Mouse (Mus musculus) kidney, embryonic 16.5 days (tissue): ENCODE data around the gene Serpina3c. TPM values are rescaled to one million over a fixed set of nuclear protein-coding genes. Genes with fewer than 3 reads are reported as not detected.

Source experiments
- ATAC-seq: fragments of 200-750 bp; cut with Nextera tagmentation; 2 replicates; pipeline ENCODE4 v1.8.0; 2017; ENCODE audit warnings: moderate TSS enrichment; ENCODE audit not compliant: low FRiP score, low TSS enrichment
- H3K27ac ChIP-seq: fragments of 300-500 bp; sonication (generic); 2 replicates; pipeline ENCODE4 v1.5.1; 2014; ENCODE audit warnings: low read length
- H3K27me3 ChIP-seq: fragments of 300-500 bp; sonication (generic); 2 replicates; pipeline ENCODE4 v1.6.1; 2014; ENCODE audit warnings: low read length, control low read depth, mixed read lengths; ENCODE audit not compliant: insufficient read depth
- H3K36me3 ChIP-seq: fragments of 300-500 bp; sonication (generic); 2 replicates; pipeline ENCODE4 v1.6.1; 2014; ENCODE audit warnings: low read length, control low read depth, mixed read lengths; ENCODE audit not compliant: insufficient read depth
- H3K4me1 ChIP-seq: fragments of 300-500 bp; sonication (generic); 2 replicates; pipeline ENCODE4 v1.6.1; 2014; ENCODE audit warnings: low read length, control low read depth, mixed read lengths; ENCODE audit not compliant: insufficient read depth
- H3K4me2 ChIP-seq: fragments of 300-500 bp; sonication (generic); replicated peaks from 2 replicates; pipeline ENCODE4 v1.6.1; 2014; ENCODE audit warnings: low read depth, low read length
- H3K4me3 ChIP-seq: fragments of 300-500 bp; sonication (generic); 2 replicates; pipeline ENCODE4 v1.5.1; 2014; ENCODE audit warnings: mild to moderate bottlenecking, low read length
- H3K9ac ChIP-seq: fragments of 300-500 bp; sonication (generic); replicated peaks from 2 replicates; pipeline ENCODE4 v1.6.1; 2014; ENCODE audit warnings: low read length
- H3K9me3 ChIP-seq: fragments of 300-500 bp; sonication (generic); 2 replicates; pipeline ENCODE4 v1.6.1; 2016; ENCODE audit warnings: low read length, control low read depth
- WGBS: fragments of 180-500 bp; shearing (Covaris S2); extraction: QIAGEN DNeasy Blood & Tissue Kit; methylation state at CpG from one replicate; pipeline ENCODE4 v1.1.7; 2014; 5-methylcytosine and 5-hydroxymethylcytosine counted together
- polyA plus RNA-seq: library from polyadenylated mRNA; unstranded; fragments of >200 nt; fragmentation: Nextera tagmentation; extraction: Ambion mirVana; gene quantifications from 2 replicates; pipeline ENCODE4 v1.2.1, GENCODE M21; 2015

Gene Serpina3c
- not detected in 2 replicates for polyA plus RNA-seq

GRCm38 (mm10) chr12:104153656-104154055 lies at the start of gene Serpina3c:
Gene Serpina3c (minus strand): TSS chr12:104153870.
- H3K27ac ChIP-seq, result no peak within 1 kb of the TSS
- H3K27me3 ChIP-seq, result no peaks in the 10 kb centered on the region
- no peak within 1 kb of the TSS for H3K4me2 ChIP-seq
- H3K9me3 ChIP-seq, result no peaks in the 10 kb centered on the region
- no peaks in the 10 kb centered on the region for H3K36me3 ChIP-seq
- H3K4me1 ChIP-seq, result no peaks in the 10 kb centered on the region
- WGBS, result 93% methylated on average over 2 of the region's 2 CpGs
- H3K9ac ChIP-seq, result no peak within 1 kb of the TSS
- ATAC-seq, result no peak
- H3K4me3 ChIP-seq, result no peak within 1 kb of the TSS

GRCm38 (mm10) chr12:104190852-104191251 lies 37.2 kb upstream of the Serpina3c start:
- Histone ChIP-seq H3K4me1 (no peaks in the 10 kb centered on the region), H3K27ac (no peak overlapping the region), H3K4me2 (no peak overlapping the region), H3K9me3 (no peaks in the 10 kb centered on the region), H3K36me3 (no peaks in the 10 kb centered on the region), H3K27me3 (no peaks in the 10 kb centered on the region), H3K9ac (no peak overlapping the region), H3K4me3 (no peak overlapping the region)
- ATAC-seq, result no peak

- WGBS, result 67% methylated on average over 2 of the region's 2 CpGs
- Histone ChIP-seq H3K9ac (no peak overlapping the region), H3K4me3 (no peak overlapping the region), H3K27ac (no peak overlapping the region), H3K4me2 (no peak overlapping the region), H3K9me3 (no peaks in the 10 kb centered on the region), H3K36me3 (no peaks in the 10 kb centered on the region), H3K27me3 (no peaks in the 10 kb centered on the region), H3K4me1 (no peaks in the 10 kb centered on the region)
- no peak for ATAC-seq
These were observed 35.6 kb upstream of the Serpina3c start for GRCm38 (mm10) chr12:104189246-104189645.

GRCm38 (mm10) chr12:104186041-104186581 lies 32.4 kb upstream of the Serpina3c start:
- WGBS, result 82% methylated on average over 3 of the region's 3 CpGs
- no peak overlapping the region for H3K9ac ChIP-seq
- H3K4me1 ChIP-seq, result no peaks in the 10 kb centered on the region
- no peak overlapping the region for H3K4me2 ChIP-seq
- H3K4me3 ChIP-seq, result no peak overlapping the region
- H3K36me3 ChIP-seq, result no peaks in the 10 kb centered on the region
- H3K9me3 ChIP-seq, result no peaks in the 10 kb centered on the region
- no peaks in the 10 kb centered on the region for H3K27me3 ChIP-seq
- ATAC-seq, result no peak
- H3K27ac ChIP-seq, result no peak overlapping the region

- Histone ChIP-seq H3K4me1 (no peaks in the 10 kb centered on the region), H3K4me2 (no peak overlapping the region), H3K9me3 (no peaks in the 10 kb centered on the region), H3K4me3 (no peak overlapping the region), H3K27ac (no peak overlapping the region), H3K9ac (no peak overlapping the region), H3K27me3 (no peaks in the 10 kb centered on the region), H3K36me3 (no peaks in the 10 kb centered on the region)
- WGBS, result 69% methylated on average over 4 of the region's 4 CpGs
- no peak for ATAC-seq
These were observed 31.4 kb upstream of the Serpina3c start for GRCm38 (mm10) chr12:104185046-104185445.

- no peaks in the 10 kb centered on the region for H3K9me3 ChIP-seq
These were observed 25.3 kb upstream of the Serpina3c start for GRCm38 (mm10) chr12:104178987-104179386.

GRCm38 (mm10) chr12:104178577-104178976 lies 24.9 kb upstream of the Serpina3c start:
- ATAC-seq, result no peak
- no peak overlapping the region for H3K9ac ChIP-seq
- H3K9me3 ChIP-seq, result no peaks in the 10 kb centered on the region
- no peaks in the 10 kb centered on the region for H3K4me1 ChIP-seq
- no peak overlapping the region for H3K27ac ChIP-seq
- no peak overlapping the region for H3K4me2 ChIP-seq
- no peak overlapping the region for H3K4me3 ChIP-seq
- H3K27me3 ChIP-seq, result no peaks in the 10 kb centered on the region
- no peaks in the 10 kb centered on the region for H3K36me3 ChIP-seq

More at GRCm38 (mm10) chr12:104178987-104179386, 25.3 kb upstream of the Serpina3c start:
- no peaks in the 10 kb centered on the region for H3K27me3 ChIP-seq
- no peak for ATAC-seq
- H3K4me2 ChIP-seq, result no peak overlapping the region
- H3K36me3 ChIP-seq, result no peaks in the 10 kb centered on the region
- H3K4me3 ChIP-seq, result no peak overlapping the region
- H3K4me1 ChIP-seq, result no peaks in the 10 kb centered on the region
- WGBS, result 65% methylated on average over 2 of the region's 2 CpGs
- H3K9ac ChIP-seq, result no peak overlapping the region
- no peak overlapping the region for H3K27ac ChIP-seq

- H3K27ac ChIP-seq, result no peak overlapping the region
- H3K27me3 ChIP-seq, result no peaks in the 10 kb centered on the region
- 71% methylated on average over 3 of the region's 3 CpGs for WGBS
- H3K36me3 ChIP-seq, result no peaks in the 10 kb centered on the region
- H3K4me1 ChIP-seq, result no peaks in the 10 kb centered on the region
- H3K9me3 ChIP-seq, result no peaks in the 10 kb centered on the region
- H3K4me3 ChIP-seq, result no peak overlapping the region
- no peak overlapping the region for H3K4me2 ChIP-seq
- H3K9ac ChIP-seq, result no peak overlapping the region
- ATAC-seq, result no peak
These were observed 22.0 kb upstream of the Serpina3c start for GRCm38 (mm10) chr12:104175636-104176035.

- Histone ChIP-seq H3K4me2 (no peak overlapping the region), H3K4me3 (no peak overlapping the region), H3K27ac (no peak overlapping the region), H3K27me3 (no peaks in the 10 kb centered on the region), H3K9me3 (no peaks in the 10 kb centered on the region), H3K9ac (no peak overlapping the region), H3K4me1 (no peaks in the 10 kb centered on the region), H3K36me3 (no peaks in the 10 kb centered on the region)
- 37% methylated on average over 3 of the region's 3 CpGs for WGBS
- ATAC-seq, result no peak
These were observed 21.1 kb upstream of the Serpina3c start for GRCm38 (mm10) chr12:104174747-104175146.

GRCm38 (mm10) chr12:104153041-104153645 lies 527 bp downstream of the Serpina3c start:
- Histone ChIP-seq H3K4me3 (no peak overlapping the region), H3K27ac (no peak overlapping the region), H3K9me3 (no peaks in the 10 kb centered on the region), H3K27me3 (no peaks in the 10 kb centered on the region), H3K36me3 (no peaks in the 10 kb centered on the region), H3K4me1 (no peaks in the 10 kb centered on the region), H3K9ac (no peak overlapping the region), H3K4me2 (no peak overlapping the region)
- 83% methylated on average over 3 of the region's 3 CpGs for WGBS
- ATAC-seq, result no peak
